Mouse (Mus musculus): ENCODE results near the gene Epha6. TPM values are rescaled to one million over a fixed set of nuclear protein-coding genes. Genes with fewer than 3 reads are reported as not detected.

The Epha6 gene
- polyA plus RNA-seq, 2 experiments, result not detected

DNA sequence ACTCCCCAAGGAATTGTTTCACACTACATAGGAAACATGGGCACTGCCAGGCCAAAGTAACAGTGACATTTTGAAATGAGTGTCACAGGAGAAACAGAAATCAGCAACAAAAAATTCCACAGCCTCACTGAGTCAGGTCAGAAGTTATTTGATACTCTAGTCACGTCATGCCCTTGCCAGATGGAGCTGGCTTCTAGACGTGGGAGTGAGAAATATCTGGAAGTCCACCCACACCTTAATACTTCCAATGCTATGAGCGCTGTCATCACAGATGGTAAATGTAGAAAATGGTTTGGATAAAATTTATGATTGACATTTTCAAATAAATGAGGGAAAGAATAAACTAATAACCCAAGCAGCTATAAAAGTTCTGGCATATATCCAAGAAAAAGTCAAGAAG, 210.0 kb downstream of the Epha6 start:
- TF ChIP-seq CTCF (IDR thresholded peaks at IDR 0.05; ENCODE audit: low read depth) (no peak), EP300 (IDR thresholded peaks at IDR 0.05; ENCODE audit: low read depth) (no peak)
- no peak for DNase-seq (ENCODE audit: low read depth in 3 of 3, low spot score in 3 of 3)
- H3K4me3 ChIP-seq (ENCODE audit: insufficient read depth in 1 of 2, low read depth in 2 of 2, low read length in 2 of 2), result no peak overlapping the region
- H3K27me3 ChIP-seq (ENCODE audit: control insufficient read depth, insufficient read depth, low read length), result no peaks in the 10 kb centered on the region
- no peaks in the 10 kb centered on the region for H3K9me3 ChIP-seq (ENCODE audit: control insufficient read depth, low read length)
- H3K9ac ChIP-seq (replicated peaks), result no peak overlapping the region
- H3K4me2 ChIP-seq (ENCODE audit: low read depth), result no peak overlapping the region
- no peak overlapping the region for H3K27ac ChIP-seq
- ATAC-seq (ENCODE audit: insufficient read depth), result no peak
- H3K4me1 ChIP-seq (replicated peaks; ENCODE audit: control insufficient read depth in 2 of 2, insufficient read depth in 2 of 2, low read length in 1 of 2), result no peaks in the 10 kb centered on the region
- H3K36me3 ChIP-seq (replicated peaks; ENCODE audit: control insufficient read depth, insufficient read depth, low read depth), result no peaks in the 10 kb centered on the region
- 56% methylated on average over 3 of the region's 3 CpGs for WGBS (ENCODE audit: insufficient replicate concordance)

DNA sequence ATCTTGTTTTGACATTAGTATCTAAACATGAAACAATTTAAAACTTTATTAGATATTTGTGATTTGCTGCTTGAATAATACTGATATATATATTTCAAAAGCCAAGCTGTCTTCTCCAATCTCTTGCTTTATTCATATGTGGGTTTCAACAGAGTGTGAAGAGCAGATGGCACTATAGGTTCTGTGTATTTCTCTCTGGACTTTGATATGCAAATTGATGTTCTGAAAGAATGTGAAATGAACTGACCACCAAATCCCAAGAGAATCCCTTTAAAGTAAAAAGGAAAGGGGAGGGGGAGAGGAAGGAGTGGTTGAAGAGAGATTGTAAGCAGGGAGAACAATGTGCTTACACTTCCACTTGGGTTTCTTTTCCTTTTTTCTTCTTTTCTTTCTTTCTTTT, 212.4 kb downstream of the Epha6 start:
- no peak overlapping the region for H3K27ac ChIP-seq
- ATAC-seq (ENCODE audit: insufficient read depth) (no peak), DNase-seq (ENCODE audit: low read depth in 3 of 3, low spot score in 3 of 3) (no peak)
- H3K4me1 ChIP-seq (replicated peaks; ENCODE audit: control insufficient read depth in 2 of 2, insufficient read depth in 2 of 2, low read length in 1 of 2), result no peaks in the 10 kb centered on the region
- H3K36me3 ChIP-seq (replicated peaks; ENCODE audit: control insufficient read depth, insufficient read depth, low read depth), result no peaks in the 10 kb centered on the region
- no peaks in the 10 kb centered on the region for H3K9me3 ChIP-seq (ENCODE audit: control insufficient read depth, low read length)
- H3K9ac ChIP-seq (replicated peaks), result no peak overlapping the region
- no peak overlapping the region for H3K4me3 ChIP-seq (ENCODE audit: insufficient read depth in 1 of 2, low read depth in 2 of 2, low read length in 2 of 2)
- H3K27me3 ChIP-seq (ENCODE audit: control insufficient read depth, insufficient read depth, low read length), result no peaks in the 10 kb centered on the region
- no peak for TF ChIP-seq CTCF (IDR thresholded peaks at IDR 0.05; ENCODE audit: low read depth)
- TF ChIP-seq EP300 (IDR thresholded peaks at IDR 0.05; ENCODE audit: low read depth), result no peak
- H3K4me2 ChIP-seq (ENCODE audit: low read depth), result no peak overlapping the region

DNA sequence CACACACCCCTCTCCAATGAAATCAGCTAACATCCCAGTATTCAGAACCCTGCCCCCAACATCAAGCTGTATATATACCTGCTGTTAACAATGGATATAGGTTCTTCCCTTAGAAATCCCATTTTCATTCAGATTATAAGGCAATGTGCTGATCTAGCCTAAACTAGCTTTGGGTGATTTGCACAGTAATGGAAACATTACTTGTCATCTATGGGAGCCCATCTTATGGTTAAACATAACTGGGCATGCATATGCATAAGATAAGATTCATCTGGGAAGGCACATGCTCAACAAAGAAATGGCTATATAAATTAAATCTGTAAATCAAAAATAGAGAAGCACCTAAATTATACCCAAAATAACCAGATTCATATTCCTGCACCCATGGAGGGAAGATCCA, 230.2 kb downstream of the Epha6 start:
- Histone ChIP-seq H3K9me3 (ENCODE audit: control insufficient read depth, low read length) (no peaks in the 10 kb centered on the region), H3K4me1 (replicated peaks; ENCODE audit: control insufficient read depth in 2 of 2, insufficient read depth in 2 of 2, low read length in 1 of 2) (no peaks in the 10 kb centered on the region), H3K36me3 (replicated peaks; ENCODE audit: control insufficient read depth, insufficient read depth, low read depth) (no peaks in the 10 kb centered on the region), H3K27me3 (ENCODE audit: control insufficient read depth, insufficient read depth, low read length) (no peaks in the 10 kb centered on the region), H3K4me3 (ENCODE audit: insufficient read depth in 1 of 2, low read depth in 2 of 2, low read length in 2 of 2) (no peak overlapping the region), H3K9ac (replicated peaks) (no peak overlapping the region), H3K27ac (no peak overlapping the region), H3K4me2 (ENCODE audit: low read depth) (no peak overlapping the region)
- ATAC-seq (ENCODE audit: insufficient read depth), result no peak
- TF ChIP-seq CTCF (IDR thresholded peaks at IDR 0.05; ENCODE audit: low read depth), result no peak
- TF ChIP-seq EP300 (IDR thresholded peaks at IDR 0.05; ENCODE audit: low read depth), result no peak
- DNase-seq (ENCODE audit: low read depth in 3 of 3, low spot score in 3 of 3), result no peak

DNA sequence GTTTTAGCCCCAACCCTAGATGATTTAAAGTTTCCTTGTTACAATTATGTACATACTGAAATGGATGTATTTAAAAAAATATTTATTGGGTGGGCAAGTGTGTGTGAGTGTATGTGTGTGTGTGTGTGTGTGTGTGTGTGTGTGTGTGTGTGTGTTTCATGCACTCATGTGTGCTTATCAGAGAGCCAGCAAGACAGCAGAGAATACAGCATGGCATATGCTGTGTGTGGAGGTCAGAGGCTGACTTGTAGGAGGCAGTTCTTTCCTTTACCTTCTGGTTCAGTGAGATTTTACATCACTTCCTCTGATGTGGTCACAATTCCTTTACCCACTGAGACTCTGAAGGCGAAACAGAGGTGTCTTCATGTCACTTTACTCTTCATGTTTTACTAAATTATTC, 321.4 kb downstream of the Epha6 start:
- ATAC-seq (ENCODE audit: insufficient read depth), result no peak
- Histone ChIP-seq H3K27me3 (ENCODE audit: control insufficient read depth, insufficient read depth, low read length) (no peaks in the 10 kb centered on the region), H3K36me3 (replicated peaks; ENCODE audit: control insufficient read depth, insufficient read depth, low read depth) (no peaks in the 10 kb centered on the region), H3K9me3 (ENCODE audit: control insufficient read depth, low read length) (no peaks in the 10 kb centered on the region), H3K9ac (replicated peaks) (no peak overlapping the region), H3K4me2 (ENCODE audit: low read depth) (no peak overlapping the region), H3K27ac (no peak overlapping the region), H3K4me1 (replicated peaks; ENCODE audit: control insufficient read depth in 2 of 2, insufficient read depth in 2 of 2, low read length in 1 of 2) (no peaks in the 10 kb centered on the region), H3K4me3 (ENCODE audit: insufficient read depth in 1 of 2, low read depth in 2 of 2, low read length in 2 of 2) (no peak overlapping the region)
- TF ChIP-seq CTCF (IDR thresholded peaks at IDR 0.05; ENCODE audit: low read depth) (no peak), EP300 (IDR thresholded peaks at IDR 0.05; ENCODE audit: low read depth) (no peak)
- WGBS (ENCODE audit: insufficient replicate concordance), result 37% methylated on average over 1 of the region's 1 CpGs
- DNase-seq (ENCODE audit: low read depth in 3 of 3, low spot score in 3 of 3), result no peak

DNA sequence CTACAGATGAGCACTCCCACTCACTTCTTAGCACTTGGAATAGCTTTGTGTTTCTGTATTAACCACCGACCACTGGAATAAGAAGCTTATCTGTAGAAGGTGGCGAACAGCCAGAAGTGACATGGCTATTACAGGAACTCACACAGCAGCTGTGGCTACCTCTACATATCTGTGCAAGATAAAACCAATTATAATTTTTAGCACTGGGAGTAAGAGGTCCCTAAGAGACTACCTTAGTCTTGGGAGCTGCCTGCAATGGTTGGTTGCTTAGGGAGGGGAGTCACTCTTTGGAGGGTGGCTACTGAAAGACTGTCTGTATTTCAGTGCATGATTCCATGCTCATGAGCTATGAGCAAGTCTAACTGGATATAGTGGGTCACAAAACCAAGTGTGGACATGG, 331.2 kb downstream of the Epha6 start:
- H3K27ac ChIP-seq, result no peak overlapping the region
- ATAC-seq (ENCODE audit: insufficient read depth) (peak; percentile 71), DNase-seq (ENCODE audit: low read depth in 3 of 3, low spot score in 3 of 3) (no peak)
- no peak overlapping the region for H3K9ac ChIP-seq (replicated peaks)
- no peak overlapping the region for H3K4me3 ChIP-seq (ENCODE audit: insufficient read depth in 1 of 2, low read depth in 2 of 2, low read length in 2 of 2)
- WGBS (ENCODE audit: insufficient replicate concordance), result 27% methylated on average over 2 of the region's 2 CpGs
- TF ChIP-seq EP300 (IDR thresholded peaks at IDR 0.05; ENCODE audit: low read depth), result no peak
- TF ChIP-seq CTCF (IDR thresholded peaks at IDR 0.05; ENCODE audit: low read depth), result no peak
- no peak overlapping the region for H3K4me2 ChIP-seq (ENCODE audit: low read depth)
- no peaks in the 10 kb centered on the region for H3K27me3 ChIP-seq (ENCODE audit: control insufficient read depth, insufficient read depth, low read length)
- no peaks in the 10 kb centered on the region for H3K9me3 ChIP-seq (ENCODE audit: control insufficient read depth, low read length)
- no peaks in the 10 kb centered on the region; a peak in 1 of 4 replicates for H3K4me1 ChIP-seq (replicated peaks; ENCODE audit: control insufficient read depth in 2 of 2, insufficient read depth in 2 of 2, low read length in 1 of 2)
- H3K36me3 ChIP-seq (replicated peaks; ENCODE audit: control insufficient read depth, insufficient read depth, low read depth), result no peaks in the 10 kb centered on the region

Data from liver, embryonic 14.5 days (tissue).